Comparison of ENCODE assay signal across 10 mouse cellular contexts in genomic region chr11:102211936-102212341, GRCm38 (mm10). TPM values are rescaled to one million over a fixed set of nuclear protein-coding genes. Genes with fewer than 3 reads are reported as not detected.
DNase-seq lines count a peak whose midpoint lies in the region; ATAC-seq lines count a peak whose summit lies in the region.
"Had no signal": no experiment of that assay in that cellular context is flagged by ENCODE, and none has a peak within 500 bp of the region (broad histone marks: within the 10 kb centered on the region; RNA-seq: fewer than 3 reads in every experiment).

No protein-coding gene starts in this region.

- H3K9me3 ChIP-seq in kidney, embryonic 15.5 days (replicated peaks) = no peaks in the 10 kb centered on the region
- H3K9me3 ChIP-seq in heart, embryonic 15.5 days (replicated peaks) = no peaks in the 10 kb centered on the region

- peak; percentile 64 for DNase-seq in cerebellum, adult 11-12 months
- no peak for DNase-seq in cerebellum, postnatal 14 days
- peak; percentile 33 for DNase-seq in kidney, adult 18-20 months
- peak; percentile 64 for DNase-seq in cerebellum, adult 9-11 months
- DNase-seq in lung, postnatal 14 days = no peak
- DNase-seq: embryo, embryonic 11 days had no signal

- 51% methylated on average over 18 of the region's 18 CpGs for WGBS in kidney, embryonic 15.5 days
- WGBS in heart, embryonic 15.5 days = 39% methylated on average over 18 of the region's 18 CpGs

- H3K36me3 ChIP-seq in kidney, embryonic 15.5 days = peaks cover 4% of the 10 kb centered on the region; the same call in 1 of the 2 replicates
- H3K36me3 ChIP-seq in heart, embryonic 15.5 days = no peaks in the 10 kb centered on the region

- no peak overlapping the region for H3K9ac ChIP-seq in kidney, embryonic 15.5 days
- no peak overlapping the region for H3K9ac ChIP-seq in heart, embryonic 15.5 days

- no peak overlapping the region for H3K4me3 ChIP-seq in kidney, embryonic 15.5 days (replicated peaks)
- H3K4me3 ChIP-seq in heart, embryonic 15.5 days = no peak overlapping the region

- peaks cover 84% of the 10 kb centered on the region for H3K4me1 ChIP-seq in kidney, embryonic 15.5 days
- peaks cover 97% of the 10 kb centered on the region for H3K4me1 ChIP-seq in heart, embryonic 15.5 days (replicated peaks)

- no peak overlapping the region for H3K27ac ChIP-seq in kidney, embryonic 15.5 days
- peak overlapping the region; percentile 76 for H3K27ac ChIP-seq in heart, embryonic 15.5 days

- no peak overlapping the region for H3K4me2 ChIP-seq in kidney, embryonic 15.5 days
- H3K4me2 ChIP-seq in heart, embryonic 15.5 days = peak overlapping the region; percentile 42

- no peaks in the 10 kb centered on the region for H3K27me3 ChIP-seq in kidney, embryonic 15.5 days
- H3K27me3 ChIP-seq in heart, embryonic 15.5 days = no peaks in the 10 kb centered on the region

- ATAC-seq in kidney, embryonic 15.5 days (replicated peaks; ENCODE audit: low FRiP score) = no peak
- ATAC-seq in heart, embryonic 15.5 days (replicated peaks; ENCODE audit: insufficient number of reproducible peaks, insufficient read depth, low FRiP score, low read depth) = no peak
- ATAC-seq in monocyte, adult 5-6 weeks (replicated peaks; ENCODE audit: insufficient number of reproducible peaks, low FRiP score, low TSS enrichment, poor library complexity, severe bottlenecking) = no peak
- ATAC-seq: hindbrain, embryonic 16.5 days had no signal

RNA-seq across cellular contexts. Expression of gene Hdac5, which starts 18.0 kb away (rescaled TPM):
- 47.4 and 48.4 TPM in 2 replicates for polyA plus RNA-seq in kidney, embryonic 15.5 days (2015; fragmentation: Nextera tagmentation; extraction: Ambion mirVana)
- 76.7 and 86.8 TPM in 2 replicates for polyA plus RNA-seq in heart, embryonic 15.5 days (2015; fragmentation: Nextera tagmentation; extraction: Ambion mirVana)
- total RNA-seq in monocyte, adult 5-6 weeks (2017) = 46.5 to 54.0 TPM (median 51.7 TPM) in 3 replicates

RNA-seq across cellular contexts. Expression of gene G6pc3, which starts 22.5 kb away (rescaled TPM):
- 39.7 and 43.4 TPM in 2 replicates for polyA plus RNA-seq in kidney, embryonic 15.5 days (2015; fragmentation: Nextera tagmentation; extraction: Ambion mirVana)
- polyA plus RNA-seq in heart, embryonic 15.5 days (2015; fragmentation: Nextera tagmentation; extraction: Ambion mirVana) = 20.9 and 23.3 TPM in 2 replicates
- total RNA-seq in monocyte, adult 5-6 weeks (2017) = 6.1 to 10.7 TPM (median 9.1 TPM) in 3 replicates

RNA-seq across cellular contexts. Expression of gene Lsm12, which starts 26.8 kb away (rescaled TPM):
- 122 and 135 TPM in 2 replicates for polyA plus RNA-seq in kidney, embryonic 15.5 days (2015; fragmentation: Nextera tagmentation; extraction: Ambion mirVana)
- polyA plus RNA-seq in heart, embryonic 15.5 days (2015; fragmentation: Nextera tagmentation; extraction: Ambion mirVana) = 74.6 and 83.4 TPM in 2 replicates
- total RNA-seq in monocyte, adult 5-6 weeks (2017) = 26.7 to 93.0 TPM (median 26.9 TPM) in 3 replicates

RNA-seq across cellular contexts. Expression of gene BC030867, which starts 36.7 kb away (rescaled TPM):
- polyA plus RNA-seq in kidney, embryonic 15.5 days (2015; fragmentation: Nextera tagmentation; extraction: Ambion mirVana) = 18.1 and 22.2 TPM in 2 replicates
- polyA plus RNA-seq in heart, embryonic 15.5 days (2015; fragmentation: Nextera tagmentation; extraction: Ambion mirVana) = 8.3 and 12.7 TPM in 2 replicates
- total RNA-seq in monocyte, adult 5-6 weeks (2017) = not detected in 3 replicates

RNA-seq across cellular contexts. Expression of gene Tmem101, which starts 55.7 kb away (rescaled TPM):
- polyA plus RNA-seq in kidney, embryonic 15.5 days (2015; fragmentation: Nextera tagmentation; extraction: Ambion mirVana) = 35.3 and 36.5 TPM in 2 replicates
- polyA plus RNA-seq in heart, embryonic 15.5 days (2015; fragmentation: Nextera tagmentation; extraction: Ambion mirVana) = 30.6 and 35.9 TPM in 2 replicates
- 3.1 to 9.5 TPM (median 5.5 TPM) in 3 replicates for total RNA-seq in monocyte, adult 5-6 weeks (2017)

Comparison
In these comparisons a context has a peak if more than half of its experiments do, and no peak if none do; other contexts are left out.
1. DNase-seq: peak in cerebellum, adult 11-12 months (single experiment), kidney, adult 18-20 months (single experiment) and cerebellum, adult 9-11 months (single experiment); none in cerebellum, postnatal 14 days (0 of 2) and lung, postnatal 14 days (single experiment).